Mouse (Mus musculus): ENCODE measurements around the gene Ccdc92b.
A peak's percentile ranks its signal among the peaks of the same experiment; 100 is the strongest.

The Ccdc92b gene

DNA sequence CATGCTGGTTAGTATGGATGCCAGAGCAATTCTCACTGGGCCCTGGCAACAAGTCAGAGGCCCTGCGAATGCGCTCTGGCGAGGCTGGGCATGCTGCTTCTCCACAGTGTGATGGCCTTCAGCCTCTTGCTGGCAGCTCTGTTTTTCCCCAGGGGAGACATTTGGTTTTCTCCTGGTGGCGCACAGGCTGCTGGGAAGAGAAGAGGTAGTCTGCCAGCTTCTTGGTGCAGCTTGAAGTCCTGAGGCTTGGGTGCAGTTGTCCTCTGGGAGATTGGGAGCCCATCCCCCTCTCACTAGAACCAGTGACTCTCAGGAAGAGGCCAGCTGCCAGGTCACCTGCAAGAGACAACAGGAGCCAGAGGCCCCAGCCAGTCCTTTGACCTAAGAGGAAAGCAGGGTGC is 33.4 kb downstream of the Ccdc92b start:
- no peak for DNase-seq (ENCODE audit: low spot score in 2 of 2)

DNA sequence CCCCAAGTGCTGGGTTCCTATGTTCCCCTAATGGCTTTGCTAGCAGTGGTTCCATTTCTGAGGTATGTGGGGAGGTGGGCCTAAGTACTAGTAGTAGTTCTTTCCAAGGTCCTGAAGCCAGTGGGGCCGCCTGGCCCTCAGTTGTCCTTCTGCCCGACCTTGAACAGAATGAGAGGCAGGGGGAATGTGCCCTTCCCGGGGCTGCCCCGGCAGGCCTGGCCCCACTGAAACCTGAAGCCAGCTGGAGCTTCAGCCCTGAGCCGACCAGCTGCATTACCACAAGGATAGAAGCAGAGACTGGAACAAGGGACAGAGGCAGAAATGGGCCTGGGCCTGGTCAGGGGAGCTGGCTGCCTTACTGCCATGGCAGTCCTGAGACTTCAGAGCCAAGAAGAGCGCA is 34.0 kb downstream of the Ccdc92b start:
- no peak for DNase-seq (ENCODE audit: low spot score in 2 of 2)

DNA sequence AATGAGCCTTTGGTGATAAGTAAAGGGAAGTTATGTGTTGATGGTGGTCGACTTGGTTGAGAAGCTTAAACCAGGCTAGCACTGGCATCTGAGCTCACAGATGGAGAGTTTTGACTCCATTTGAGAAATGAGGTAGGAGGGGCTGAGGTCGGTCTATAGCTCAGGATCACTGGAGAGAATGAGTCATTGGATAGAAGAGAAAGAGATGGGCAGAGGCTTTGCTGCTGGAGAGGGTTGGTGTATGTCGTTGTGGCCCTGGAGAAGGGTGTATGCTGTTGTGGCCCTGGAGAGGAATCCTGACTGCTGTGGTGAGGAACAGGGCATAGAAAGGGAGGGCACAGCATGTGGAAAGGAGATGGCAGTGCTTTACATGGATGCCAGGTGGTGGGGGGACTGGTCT is 36.5 kb downstream of the Ccdc92b start:
- no peak for DNase-seq (ENCODE audit: low spot score in 2 of 2)

GRCm38 (mm10) chr11:74660336-74660735 is 40.9 kb downstream of the Ccdc92b start:
- no peak for DNase-seq (ENCODE audit: low spot score in 2 of 2)

DNA sequence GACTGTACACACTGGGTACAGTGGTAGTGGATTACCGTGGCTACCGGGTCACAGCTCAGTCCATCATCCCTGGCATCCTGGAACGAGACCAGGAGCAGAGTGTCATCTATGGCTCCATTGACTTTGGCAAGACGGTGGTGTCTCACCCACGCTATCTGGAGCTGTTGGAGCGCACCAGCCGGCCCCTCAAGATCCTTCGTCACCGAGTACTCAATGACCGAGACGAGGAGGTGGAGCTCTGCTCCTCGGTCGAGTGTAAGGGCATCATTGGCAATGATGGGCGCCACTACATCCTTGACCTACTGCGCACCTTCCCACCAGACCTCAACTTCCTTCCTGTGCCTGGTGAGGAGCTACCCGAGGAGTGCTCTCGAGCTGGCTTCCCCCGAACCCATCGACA is 42.2 kb downstream of the Ccdc92b start:
- no peak for DNase-seq (ENCODE audit: low spot score in 2 of 2)

DNA sequence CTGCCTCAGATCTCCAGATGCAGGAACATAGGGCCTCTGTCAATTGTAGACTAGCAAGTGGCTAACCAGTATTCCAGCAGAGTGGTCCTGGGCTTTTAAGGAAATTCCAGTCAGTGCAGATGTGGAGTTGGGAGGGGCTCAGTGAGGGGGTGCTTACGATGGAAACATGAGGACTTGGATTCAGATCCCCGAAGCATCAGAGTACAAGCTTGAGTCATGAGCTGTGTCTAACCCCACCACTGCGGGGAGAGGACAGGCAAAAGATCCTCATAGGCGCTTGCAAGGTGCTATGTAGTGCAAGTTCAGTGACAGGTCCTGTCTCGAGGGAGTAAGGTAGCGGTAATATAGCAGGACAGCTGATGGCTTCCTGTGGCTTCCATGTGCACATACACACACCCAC is 42.8 kb downstream of the Ccdc92b start:
- no peak for DNase-seq (ENCODE audit: low spot score in 2 of 2)

DNA sequence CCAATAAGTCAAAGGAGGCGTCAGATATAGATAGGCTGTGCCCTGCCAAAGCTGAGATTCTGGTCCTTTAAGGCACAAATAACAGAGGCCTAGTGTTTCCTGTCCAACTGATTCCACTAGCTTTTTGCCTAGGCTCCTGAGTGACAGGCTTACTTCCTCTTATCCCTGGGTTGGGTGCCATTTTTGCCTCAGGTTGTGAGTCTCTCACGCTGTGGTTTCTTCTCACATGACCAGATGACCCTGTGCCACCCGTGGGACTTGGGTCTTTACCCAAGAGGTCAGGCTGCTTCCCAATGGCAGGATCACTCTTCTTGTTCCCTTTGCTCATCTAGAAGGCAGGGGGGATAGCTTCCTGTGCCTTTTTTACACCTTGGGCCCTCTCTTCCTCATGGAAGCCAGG is 44.9 kb downstream of the Ccdc92b start:
- DNase-seq (ENCODE audit: low spot score in 2 of 2): no peak

- DNase-seq (ENCODE audit: low spot score in 2 of 2): no peak
Measured at GRCm38 (mm10) chr11:74664906-74665305, 45.5 kb downstream of the Ccdc92b start.

DNA sequence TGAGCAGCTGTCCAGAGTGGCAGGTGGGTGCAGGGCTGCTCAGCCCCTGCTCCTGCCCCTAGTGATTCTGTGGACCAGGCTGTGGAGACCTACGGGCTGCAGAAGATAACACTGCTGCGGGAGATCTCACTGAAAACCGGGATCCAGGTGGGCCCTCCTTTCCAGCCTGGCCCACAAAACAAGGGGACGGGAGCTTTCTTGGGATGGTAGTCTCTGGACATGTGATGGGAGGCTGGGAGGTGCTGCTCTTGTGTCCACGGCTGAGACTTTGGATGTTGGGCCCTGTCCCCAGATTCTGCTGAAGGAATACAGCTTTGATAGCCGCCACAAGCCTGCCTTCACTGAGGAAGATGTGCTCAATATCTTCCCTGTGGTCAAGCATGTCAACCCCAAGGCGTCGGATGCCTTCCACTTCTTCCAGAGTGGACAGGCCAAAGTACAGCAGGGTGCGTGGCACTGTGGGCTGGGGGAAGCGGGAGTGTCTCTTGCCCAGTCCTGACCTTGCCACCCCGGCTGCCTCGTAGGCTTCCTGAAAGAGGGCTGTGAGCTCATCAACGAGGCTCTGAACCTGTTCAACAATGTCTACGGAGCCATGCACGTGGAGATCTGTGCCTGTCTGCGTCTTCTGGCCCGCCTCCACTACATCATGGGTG is 46.4 kb downstream of the Ccdc92b start:
- no peak for DNase-seq (ENCODE audit: low spot score in 2 of 2)

DNA sequence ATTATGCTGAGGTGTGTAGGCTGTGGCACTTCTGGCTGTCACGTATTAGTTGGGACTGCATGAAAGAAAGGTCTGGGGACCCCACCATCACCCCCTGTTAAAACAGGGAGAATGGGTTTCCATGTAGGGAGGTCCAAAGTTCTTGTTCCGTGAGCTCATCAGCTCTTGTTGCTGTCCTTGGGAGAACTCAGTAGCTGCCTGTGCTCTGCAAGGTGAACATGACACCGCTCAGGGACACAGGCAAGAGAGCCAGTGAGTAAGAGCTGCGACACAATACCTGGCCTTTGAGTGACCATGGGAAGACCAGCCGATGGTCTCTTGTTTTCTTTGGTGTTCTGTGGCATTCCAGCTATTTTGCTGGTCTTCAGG is 46.9 kb downstream of the Ccdc92b start:
- DNase-seq (ENCODE audit: low spot score in 2 of 2): no peak

DNA sequence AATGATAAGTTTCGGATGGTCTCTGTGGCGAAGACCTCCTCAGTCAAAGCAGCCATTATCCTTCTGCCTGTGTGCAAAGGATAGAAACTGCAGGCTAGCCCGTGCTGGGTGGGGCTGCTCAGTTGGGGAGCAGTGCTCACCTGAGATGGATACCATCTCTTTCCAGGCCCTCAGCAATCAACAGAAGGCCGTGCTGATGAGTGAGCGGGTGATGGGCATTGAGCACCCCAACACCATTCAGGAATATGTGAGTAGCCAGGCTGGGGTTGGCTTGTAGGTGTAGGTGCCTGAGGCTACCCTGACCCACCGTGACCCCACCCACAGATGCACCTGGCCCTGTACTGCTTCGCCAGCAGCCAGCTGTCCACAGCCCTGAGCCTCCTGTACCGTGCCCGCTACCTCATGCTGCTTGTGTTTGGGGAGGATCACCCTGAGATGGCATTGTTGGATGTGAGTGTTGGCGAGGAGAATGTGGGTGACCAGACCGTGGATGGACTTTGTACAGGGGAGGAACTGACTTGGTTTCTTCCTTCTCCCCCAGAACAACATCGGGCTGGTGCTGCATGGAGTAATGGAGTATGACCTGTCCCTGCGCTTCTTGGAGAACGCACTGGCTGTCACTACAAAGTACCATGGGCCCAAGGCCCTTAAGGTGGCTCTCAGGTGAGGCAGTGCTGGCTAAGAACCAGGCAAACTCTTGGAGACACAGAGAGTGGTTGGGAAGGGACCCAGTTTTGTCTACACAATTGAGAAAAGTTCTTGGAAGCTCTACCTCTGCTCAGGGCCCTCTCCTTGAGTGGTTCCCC is 47.6 kb downstream of the Ccdc92b start:
- DNase-seq (ENCODE audit: low spot score in 2 of 2): no peak

- no peak for DNase-seq (ENCODE audit: low spot score in 2 of 2)
Measured at GRCm38 (mm10) chr11:74667582-74668010, 48.2 kb downstream of the Ccdc92b start.

DNA sequence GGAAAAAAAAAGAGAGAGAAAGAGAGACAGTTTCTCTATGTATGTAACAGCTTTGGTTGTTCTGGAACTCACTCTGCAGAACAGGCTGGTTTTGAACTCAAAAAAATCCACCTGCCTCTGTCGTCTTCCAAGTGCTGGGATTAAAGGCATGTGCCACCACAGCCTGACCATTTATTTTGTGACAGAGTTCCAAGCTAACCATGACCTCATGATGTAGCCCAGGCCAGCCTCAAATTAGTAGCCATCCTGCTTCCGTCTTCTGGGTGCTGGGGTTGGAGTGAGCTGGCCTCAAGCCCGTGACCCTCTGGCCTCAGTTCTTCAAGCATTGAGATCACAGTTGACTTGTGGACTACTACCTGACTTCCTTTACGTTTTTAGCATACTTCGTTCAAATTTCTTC is 49.1 kb downstream of the Ccdc92b start:
- no peak for DNase-seq (ENCODE audit: low spot score in 2 of 2)

DNA sequence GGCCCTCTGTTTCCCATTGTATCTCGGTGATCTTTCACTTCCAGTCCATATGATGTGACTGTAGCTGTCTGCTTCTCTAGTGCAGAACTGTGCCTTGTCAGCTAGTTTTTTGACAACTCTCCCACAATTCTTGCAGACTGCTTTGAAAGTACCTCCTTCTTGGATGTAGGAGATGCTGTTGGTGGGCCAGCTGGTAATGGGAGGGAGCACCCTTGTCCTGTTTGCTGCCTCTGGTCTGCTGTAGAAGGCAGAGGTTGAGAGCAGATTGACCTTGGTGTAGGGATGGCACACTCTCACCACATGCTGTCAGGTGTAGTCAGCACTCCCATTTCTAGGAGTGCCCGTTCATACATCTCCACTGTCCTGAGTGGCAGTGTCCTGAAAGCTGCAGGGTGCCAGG is 49.6 kb downstream of the Ccdc92b start:
- peak in 1 of 2 experiments; percentile 4 for DNase-seq (ENCODE audit: low spot score in 2 of 2)

GRCm38 (mm10) chr11:74670151-74670550 is 50.7 kb downstream of the Ccdc92b start:
- DNase-seq (ENCODE audit: low spot score in 2 of 2): peak in 1 of 2 experiments; percentile 9

- DNase-seq (ENCODE audit: low spot score in 2 of 2): peak in 1 of 2 experiments; percentile 4
Measured at GRCm38 (mm10) chr11:74671013-74671412, 51.6 kb downstream of the Ccdc92b start.

GRCm38 (mm10) chr11:74671839-74672238 is 52.4 kb downstream of the Ccdc92b start:
- DNase-seq (ENCODE audit: low spot score in 2 of 2): no peak

DNA sequence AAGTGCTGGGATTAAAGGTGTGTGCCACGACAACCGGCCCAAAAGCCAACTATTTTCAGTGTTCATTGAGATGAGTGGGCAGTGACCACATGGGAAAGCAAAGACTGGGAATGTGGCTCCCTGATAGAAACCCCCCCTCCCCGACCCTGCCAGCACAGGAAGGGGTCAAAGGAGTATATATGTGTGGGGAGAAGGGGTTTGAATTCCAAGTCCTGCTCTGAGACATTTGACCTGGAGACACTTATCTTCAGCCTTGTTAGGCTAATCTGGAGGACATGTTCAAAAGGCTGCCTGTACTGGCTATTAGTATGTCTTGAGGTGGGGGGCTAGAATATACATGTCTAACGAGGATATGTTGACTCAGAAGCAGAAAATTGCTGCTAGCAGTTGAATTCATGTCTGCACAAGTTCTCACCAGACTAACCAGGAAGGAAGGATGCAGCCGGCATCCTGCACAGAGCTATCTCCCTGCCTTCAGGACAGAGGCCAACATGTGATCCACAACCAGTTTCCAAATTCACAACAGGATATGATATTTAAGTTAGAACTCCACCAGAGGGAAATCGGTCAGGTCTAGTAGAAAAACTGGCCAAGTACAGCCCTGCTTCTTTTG is 53.6 kb downstream of the Ccdc92b start:
- DNase-seq (ENCODE audit: low spot score in 2 of 2): no peak

- DNase-seq (ENCODE audit: low spot score in 2 of 2): no peak
Measured at GRCm38 (mm10) chr11:74673561-74673960, 54.2 kb downstream of the Ccdc92b start.

DNA sequence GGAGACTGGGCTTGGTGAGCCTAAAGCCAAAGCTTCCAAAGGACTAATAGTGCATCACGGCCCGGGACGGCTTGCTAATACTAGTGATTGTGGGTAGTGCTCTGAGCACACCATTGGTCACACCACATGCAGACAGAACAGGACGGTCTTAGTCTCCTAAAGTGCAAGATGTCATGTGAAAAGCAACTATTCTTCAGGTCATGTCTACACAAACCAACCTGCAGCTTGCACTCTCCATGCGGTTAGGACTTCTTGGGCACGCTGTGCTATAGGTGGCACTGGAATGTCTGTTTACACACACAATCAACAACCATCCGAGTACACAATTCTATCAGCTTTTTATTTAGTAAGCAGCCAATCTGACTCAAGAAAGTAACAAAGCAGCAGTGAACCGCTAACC is 55.3 kb downstream of the Ccdc92b start:
- DNase-seq (ENCODE audit: low spot score in 2 of 2): no peak

GRCm38 (mm10) chr11:74675156-74675555 is 55.8 kb downstream of the Ccdc92b start:
- DNase-seq (ENCODE audit: low spot score in 2 of 2): no peak
